Mouse (Mus musculus) gastrocnemius, postnatal 10 days (tissue): ENCODE data around the gene Pid1. TPM values are rescaled to one million over a fixed set of nuclear protein-coding genes. Genes with fewer than 3 reads are reported as not detected.
"Not testable (repeated sequence)": the region's sequence is repeated elsewhere in the genome, so short reads cannot be mapped to it uniquely, and the experiment has no call there.

Source experiments
- DNase-seq: peaks from one replicate; pipeline ENCODE4 v3.0.0; 2021; ENCODE audit warnings: mixed read lengths
- total RNA-seq, 2 experiments: library from RNA; stranded (reverse); gene quantifications; 2 replicates each; pipeline ENCODE4 v1.2.3; 2021

Pid1 gene
- total RNA-seq, 2 experiments from 2014 or later = 18.7 to 25.0 TPM

DNA sequence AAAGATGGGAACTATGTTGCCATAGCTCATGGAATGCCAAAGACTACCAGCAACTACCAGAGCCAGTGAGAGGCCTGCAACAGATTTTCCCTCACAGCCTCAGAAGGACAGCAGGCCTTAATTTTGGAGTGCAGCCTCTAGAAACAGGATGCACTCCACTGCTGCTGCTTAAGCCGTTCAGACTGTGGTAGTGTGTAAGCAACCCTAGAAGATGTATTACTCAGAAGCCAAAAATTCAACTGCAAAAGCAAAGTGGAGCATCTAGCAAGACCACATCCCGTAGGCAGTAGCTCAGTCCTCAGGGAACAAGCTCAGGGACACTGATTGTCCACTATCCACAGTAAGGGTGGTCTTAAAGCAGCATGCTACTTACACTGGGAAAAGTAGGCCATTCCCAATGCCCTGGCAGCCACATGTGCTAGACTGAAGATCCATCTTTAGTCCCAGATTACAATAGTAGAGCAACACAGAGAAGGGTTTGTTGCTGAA, 92.2 kb downstream of the Pid1 start:
- no peak for DNase-seq

GRCm38 (mm10) chr1:84257656-84258055, 106.3 kb downstream of the Pid1 start:
- DNase-seq = no peak

DNA sequence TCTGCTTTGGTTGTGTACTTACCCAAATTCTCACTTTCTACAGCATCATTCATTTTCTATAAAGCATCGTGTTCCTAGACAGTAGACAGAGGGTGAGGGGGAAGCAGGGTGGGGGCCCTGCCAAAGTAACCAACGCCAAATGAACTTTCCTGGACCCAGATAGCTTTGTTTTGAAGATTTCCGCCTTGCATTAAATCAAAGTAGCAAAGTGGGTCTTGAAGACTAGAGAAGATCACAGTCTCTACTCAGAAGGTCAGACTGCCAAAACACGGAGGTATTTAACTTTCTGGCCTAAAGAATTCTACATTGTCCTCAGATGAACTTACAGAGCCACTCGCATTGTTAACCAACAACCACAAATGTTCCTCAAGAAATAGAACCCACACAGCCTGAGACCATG, 109.6 kb downstream of the Pid1 start:
- no peak for DNase-seq

GRCm38 (mm10) chr1:84253838-84254237, 110.1 kb downstream of the Pid1 start:
- no peak for DNase-seq

DNA sequence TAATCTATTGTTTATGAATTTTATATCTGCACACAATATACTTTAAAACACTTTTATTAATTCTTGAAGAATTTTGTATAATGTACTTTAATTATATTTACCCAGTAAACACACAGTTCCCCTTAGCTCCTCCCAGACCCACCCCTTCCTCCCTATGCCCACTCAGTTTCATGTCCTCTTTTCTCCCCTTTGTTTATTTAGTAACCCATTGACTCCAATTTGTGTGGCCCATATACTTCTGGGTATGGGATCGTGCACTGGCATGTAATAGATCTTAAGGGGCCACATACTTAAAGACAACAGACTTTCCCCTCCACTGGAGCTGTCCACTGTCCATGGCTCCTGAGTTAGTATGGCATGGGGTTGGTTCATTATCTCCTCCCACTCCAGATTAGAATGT, 112.8 kb downstream of the Pid1 start:
- DNase-seq = no peak

DNA sequence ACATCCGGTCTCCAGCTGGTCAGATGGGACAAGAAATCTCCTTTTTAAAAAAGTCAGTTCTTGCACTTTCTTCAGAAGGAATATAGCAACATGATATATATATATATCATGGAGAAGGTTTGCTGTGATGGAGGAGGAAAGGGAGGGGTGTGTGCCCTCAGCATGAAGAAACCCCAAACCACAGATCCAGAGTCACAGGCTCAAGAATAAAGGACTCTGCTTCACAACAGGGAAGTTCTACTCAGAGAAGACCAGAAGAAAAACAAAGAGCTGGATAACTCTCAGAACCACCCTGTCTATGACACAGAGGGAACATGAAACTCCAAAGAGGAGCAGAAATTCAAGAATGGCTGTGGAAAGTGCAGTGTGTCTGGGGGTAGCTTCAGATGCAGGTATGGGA, 113.2 kb downstream of the Pid1 start:
- no peak for DNase-seq

- no peak for DNase-seq
Measured at GRCm38 (mm10) chr1:84249772-84250338, 114.1 kb downstream of the Pid1 start.

- DNase-seq = no peak
Measured at GRCm38 (mm10) chr1:84247111-84247510, 116.9 kb downstream of the Pid1 start.

GRCm38 (mm10) chr1:84241192-84241828, 122.7 kb downstream of the Pid1 start:
- DNase-seq = no peak

GRCm38 (mm10) chr1:84240203-84240602, 123.8 kb downstream of the Pid1 start:
- DNase-seq = no peak

DNA sequence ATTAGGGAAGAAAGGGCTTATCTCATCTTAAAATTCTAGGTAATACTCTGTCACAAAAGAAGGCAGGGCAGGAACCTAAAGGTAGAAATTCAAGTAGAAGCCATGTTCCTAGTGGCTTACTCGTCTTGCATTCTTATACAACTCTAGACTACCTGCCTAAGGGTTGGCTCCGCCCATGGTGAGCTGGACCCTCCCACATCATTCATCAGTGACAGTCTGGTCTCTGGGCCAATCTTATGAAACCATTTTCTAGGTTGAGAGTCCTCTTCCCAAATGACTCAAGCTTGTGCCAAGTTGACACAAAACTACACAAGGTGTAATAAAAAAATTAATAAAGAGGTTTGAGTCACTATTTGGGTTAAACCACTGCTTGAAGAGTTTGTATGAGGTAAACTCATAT, 133.5 kb downstream of the Pid1 start:
- DNase-seq = no peak

- peak; percentile 39 for DNase-seq
Measured at GRCm38 (mm10) chr1:84225626-84226025, 138.4 kb downstream of the Pid1 start.

GRCm38 (mm10) chr1:84222051-84222450, 141.9 kb downstream of the Pid1 start:
- DNase-seq = no peak

- DNase-seq = peak; percentile 7
Measured at GRCm38 (mm10) chr1:84218605-84219004, 145.4 kb downstream of the Pid1 start.

DNA sequence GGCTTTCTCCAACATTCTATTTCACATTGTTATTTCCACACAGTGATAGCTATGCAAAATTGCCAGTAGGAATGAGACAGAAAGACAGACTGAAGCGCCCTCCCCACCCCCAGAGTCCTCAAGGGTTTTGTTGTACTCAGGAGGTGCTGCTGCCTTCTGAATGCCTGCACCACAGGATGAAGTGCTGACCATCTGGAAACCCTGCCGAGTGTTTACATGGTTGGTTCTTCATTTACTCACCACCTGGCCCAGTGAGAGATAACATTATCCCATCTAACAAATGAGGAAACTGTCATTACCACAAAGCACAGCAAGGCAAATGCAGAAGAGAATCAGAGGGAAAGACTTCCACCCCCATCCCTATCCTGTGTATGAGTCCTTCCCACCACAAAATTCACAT, 146.2 kb downstream of the Pid1 start:
- DNase-seq = no peak

DNA sequence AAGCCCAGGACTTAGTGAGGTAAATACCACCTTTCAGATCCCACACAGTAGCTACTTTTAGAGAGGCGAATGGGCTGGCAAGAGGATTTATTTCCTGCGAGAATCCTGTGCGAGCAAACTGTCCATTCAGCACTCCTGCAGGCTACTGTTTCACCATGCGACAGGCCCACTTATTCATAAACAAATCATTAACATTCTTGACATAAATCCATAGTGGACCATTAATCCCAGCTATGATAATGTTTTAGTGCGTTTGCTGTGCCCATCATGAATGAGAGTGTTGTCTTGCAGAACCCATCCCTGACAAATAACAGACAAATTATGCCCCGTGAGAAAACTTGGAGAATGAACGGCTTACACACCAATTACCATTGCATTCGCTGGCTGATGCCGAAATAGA, 152.5 kb downstream of the Pid1 start:
- DNase-seq = no peak

DNA sequence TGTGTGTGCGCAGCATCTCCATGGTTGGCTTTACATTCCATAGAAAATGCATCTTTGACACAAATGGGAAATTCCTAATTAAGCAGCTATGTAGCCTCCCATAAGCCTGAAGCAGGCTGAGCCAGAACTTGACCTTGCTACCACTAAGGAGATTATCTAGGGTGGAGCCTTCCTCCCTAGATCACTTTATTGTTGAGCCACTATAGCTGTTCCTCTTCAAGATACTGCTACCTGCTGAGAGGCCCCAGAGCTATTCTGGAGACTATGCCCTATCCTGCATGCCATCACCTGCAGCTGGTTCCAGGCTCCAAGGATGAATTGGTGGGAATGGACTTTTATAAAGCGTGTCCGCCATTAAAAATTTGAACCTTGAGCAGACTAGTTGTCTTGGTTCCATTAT, 158.2 kb downstream of the Pid1 start:
- DNase-seq = not testable (repeated sequence)

GRCm38 (mm10) chr1:84203494-84203893, 160.5 kb downstream of the Pid1 start:
- DNase-seq = no peak

GRCm38 (mm10) chr1:84199890-84200289, 164.1 kb downstream of the Pid1 start:
- no peak for DNase-seq

- DNase-seq = no peak
Measured at GRCm38 (mm10) chr1:84198887-84199286, 165.1 kb downstream of the Pid1 start.

DNA sequence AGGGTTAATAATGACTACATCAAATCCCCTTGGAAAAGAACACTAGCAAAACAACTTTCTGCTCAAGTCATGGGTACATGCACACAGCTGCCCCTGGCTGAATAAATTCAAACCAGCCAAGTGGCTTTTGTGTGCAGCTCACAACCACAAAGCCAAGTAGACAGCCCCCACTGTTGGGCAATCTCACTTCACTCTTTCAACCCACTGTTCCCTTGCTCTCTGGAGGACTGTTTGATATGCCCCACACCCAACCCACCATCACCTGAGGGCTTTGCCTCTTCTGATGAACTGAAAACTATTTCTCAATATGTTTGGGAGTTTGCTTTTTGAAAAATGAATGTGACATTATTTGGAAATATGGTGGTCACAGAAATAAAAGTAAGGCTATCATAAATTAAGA, 171.8 kb downstream of the Pid1 start:
- DNase-seq = no peak

- DNase-seq = no peak
Measured at GRCm38 (mm10) chr1:84189446-84189845, 174.5 kb downstream of the Pid1 start.

GRCm38 (mm10) chr1:84186756-84187437, 177.1 kb downstream of the Pid1 start:
- DNase-seq = no peak

DNA sequence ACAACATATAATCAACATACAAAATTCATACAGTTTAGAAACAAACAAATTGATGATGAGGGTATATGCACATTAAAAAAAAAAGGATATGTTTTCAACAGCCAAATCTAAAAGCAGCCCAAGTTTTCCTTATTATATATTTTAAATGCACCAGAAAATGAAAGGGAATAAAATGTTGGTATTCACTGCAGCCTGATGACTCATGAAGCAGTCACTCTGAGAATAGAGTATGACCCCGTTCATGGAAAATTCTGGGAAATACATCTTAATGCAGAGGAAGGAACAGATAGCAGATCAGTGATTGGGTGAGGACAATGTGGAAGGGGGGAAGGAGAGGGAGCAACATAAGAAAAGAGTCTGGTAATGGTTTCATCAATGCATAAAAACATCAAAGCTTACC, 186.3 kb downstream of the Pid1 start:
- no peak for DNase-seq
